Comparison of ENCODE assay signal across 7 mouse cellular contexts in genomic region chr4:74251348-74252244, GRCm38 (mm10). TPM values are rescaled to one million over a fixed set of nuclear protein-coding genes. Genes with fewer than 3 reads are reported as not detected.
DNase-seq lines count a peak whose midpoint lies in the region; ATAC-seq and TF ChIP-seq lines count a peak whose summit lies in the region.

No protein-coding gene starts in this region.

- no peaks in the 10 kb centered on the region for H3K36me3 ChIP-seq in embryonic facial prominence, embryonic 10.5 days (replicated peaks)
- no peaks in the 10 kb centered on the region for H3K36me3 ChIP-seq in intestine, postnatal 0 days (ENCODE audit: control insufficient read depth, insufficient read depth)
- no peaks in the 10 kb centered on the region for H3K36me3 ChIP-seq in midbrain, embryonic 12.5 days
- no peaks in the 10 kb centered on the region for H3K36me3 ChIP-seq in small intestine, adult 2 months (ENCODE audit: control insufficient read depth, insufficient read depth, low read length)

- intact Hi-C loops in left cerebral cortex, postnatal 4 days (cut with DNase I), result no loop called here

- 1% methylated on average over 68 of the region's 68 CpGs for WGBS in embryonic facial prominence, embryonic 10.5 days
- WGBS in intestine, postnatal 0 days, result under 1% methylated on average over 59 of the region's 68 CpGs
- WGBS in midbrain, embryonic 12.5 days, result under 1% methylated on average over 67 of the region's 68 CpGs
- under 1% methylated on average over 68 of the region's 68 CpGs for WGBS in small intestine, adult 2 months

- H3K9me3 ChIP-seq in embryonic facial prominence, embryonic 10.5 days, result no peaks in the 10 kb centered on the region
- H3K9me3 ChIP-seq in intestine, postnatal 0 days (ENCODE audit: control insufficient read depth), result no peaks in the 10 kb centered on the region
- no peaks in the 10 kb centered on the region for H3K9me3 ChIP-seq in midbrain, embryonic 12.5 days

- peak overlapping the region; percentile 88 for H3K9ac ChIP-seq in intestine, postnatal 0 days (ENCODE audit: low read depth, low read length)
- peak overlapping the region; percentile 87 for H3K9ac ChIP-seq in midbrain, embryonic 12.5 days (replicated peaks)

- H3K27ac ChIP-seq in embryonic facial prominence, embryonic 10.5 days (replicated peaks), result peak overlapping the region; percentile 88
- peak overlapping the region; percentile 88 for H3K27ac ChIP-seq in intestine, postnatal 0 days (ENCODE audit: low read depth, low read length)
- peak overlapping the region; percentile 86 for H3K27ac ChIP-seq in midbrain, embryonic 12.5 days (replicated peaks)
- H3K27ac ChIP-seq in small intestine, adult 2 months (ENCODE audit: insufficient read depth, low read depth, low read length), result peak overlapping the region; percentile 70

- H3K27me3 ChIP-seq in embryonic facial prominence, embryonic 10.5 days (replicated peaks; ENCODE audit: low read depth, poor library complexity, severe bottlenecking), result no peaks in the 10 kb centered on the region
- H3K27me3 ChIP-seq in intestine, postnatal 0 days (replicated peaks; ENCODE audit: control insufficient read depth, insufficient read depth, low read length), result no peaks in the 10 kb centered on the region
- H3K27me3 ChIP-seq in midbrain, embryonic 12.5 days, result no peaks in the 10 kb centered on the region
- no peaks in the 10 kb centered on the region for H3K27me3 ChIP-seq in small intestine, adult 2 months (ENCODE audit: control insufficient read depth, insufficient read depth, low read length)

- TF ChIP-seq POLR2A in small intestine, adult 2 months (IDR thresholded peaks at IDR 0.05; ENCODE audit: low read depth, low read length), result peak; percentile 91

- peaks cover 7% of the 10 kb centered on the region for H3K4me1 ChIP-seq in embryonic facial prominence, embryonic 10.5 days
- H3K4me1 ChIP-seq in intestine, postnatal 0 days (replicated peaks; ENCODE audit: control insufficient read depth, insufficient read depth, low read length), result no peaks in the 10 kb centered on the region
- H3K4me1 ChIP-seq in midbrain, embryonic 12.5 days, result 0 out of 2 replicates have a peak, but pooled peaks cover 3% of the 10 kb centered on the region
- H3K4me1 ChIP-seq in small intestine, adult 2 months (ENCODE audit: control insufficient read depth, insufficient read depth, insufficient read length, low read length), result no peaks in the 10 kb centered on the region

- peak overlapping the region; percentile 89 for H3K4me2 ChIP-seq in intestine, postnatal 0 days (replicated peaks; ENCODE audit: low read depth)
- H3K4me2 ChIP-seq in midbrain, embryonic 12.5 days (replicated peaks), result peak overlapping the region; percentile 61

- peak; percentile 97 for DNase-seq in adrenal gland, postnatal 10 days
- DNase-seq in embryonic facial prominence, embryonic 10.5 days (ENCODE audit: low spot score), result peak; percentile 97
- DNase-seq in gonadal fat pad, adult 2 months (ENCODE audit: low read depth), result peak; percentile 74
- DNase-seq in left cerebral cortex, postnatal 4 days, result peak; percentile 97

- TF ChIP-seq CTCF in intestine, postnatal 0 days (IDR thresholded peaks at IDR 0.05; ENCODE audit: low read depth), result peak; percentile 40
- TF ChIP-seq CTCF in small intestine, adult 2 months (IDR thresholded peaks at IDR 0.05; ENCODE audit: extremely low read depth, insufficient read length, insufficient replicate concordance, low read depth, low read length), result no peak

- H3K4me3 ChIP-seq in embryonic facial prominence, embryonic 10.5 days, result peak overlapping the region; percentile 86
- H3K4me3 ChIP-seq in intestine, postnatal 0 days (ENCODE audit: low read depth, low read length), result peak overlapping the region; percentile 98
- peak overlapping the region; percentile 85 for H3K4me3 ChIP-seq in midbrain, embryonic 12.5 days
- peak overlapping the region; percentile 79 for H3K4me3 ChIP-seq in small intestine, adult 2 months (ENCODE audit: low read depth, low read length)

- ATAC-seq in intestine, postnatal 0 days, result peak; percentile 99
- ATAC-seq in midbrain, embryonic 12.5 days (ENCODE audit: low FRiP score, low read depth), result peak; percentile 97

RNA-seq across cellular contexts. Expression of gene Kdm4c, which starts 9.3 kb away (rescaled TPM):
- total RNA-seq in adrenal gland, postnatal 10 days (2021), result 10 to 100 TPM; 18.3 to 21.3 TPM
- 10.5 and 11.0 TPM in 2 replicates for polyA plus RNA-seq in embryonic facial prominence, embryonic 10.5 days (2016; fragmentation: Nextera tagmentation; extraction: Ambion mirVana)
- polyA plus RNA-seq in gonadal fat pad, adult 2 months (2012; rRNA removed), result 3.3 and 4.2 TPM in 2 replicates
- 6.5 and 7.0 TPM in 2 replicates for polyA plus RNA-seq in intestine, postnatal 0 days (2015; fragmentation: Nextera tagmentation; extraction: Ambion mirVana)
- 10 to 100 TPM; 27.5 to 27.8 TPM for total RNA-seq in left cerebral cortex, postnatal 4 days (2021)
- polyA plus RNA-seq in midbrain, embryonic 12.5 days (2016; fragmentation: Nextera tagmentation; extraction: Ambion mirVana), result 13.4 and 16.2 TPM in 2 replicates
- 0.29 and 0.60 TPM in 2 replicates for polyA plus RNA-seq in small intestine, adult 2 months (2012; rRNA removed)

Comparison
In these comparisons a context has a peak if more than half of its experiments do, and no peak if none do; other contexts are left out.
1. Peak in every context shown above with its lines: DNase-seq, ATAC-seq, H3K4me3 ChIP-seq and H3K27ac ChIP-seq.